In genomic region chr10:103027226-103027930, GRCm38 (mm10) we compare ENCODE assay signal across 9 mouse cellular contexts. TPM values are rescaled to one million over a fixed set of nuclear protein-coding genes. Genes with fewer than 3 reads are reported as not detected.
DNase-seq lines count a peak whose midpoint lies in the region; ATAC-seq and TF ChIP-seq lines count a peak whose summit lies in the region.
"Had no signal": no experiment of that assay in that cellular context is flagged by ENCODE, and none has a peak within 500 bp of the region (broad histone marks: within the 10 kb centered on the region; RNA-seq: fewer than 3 reads in every experiment).

No protein-coding gene starts in this region.

- H3K27me3 ChIP-seq in hindbrain, embryonic 14.5 days (ENCODE audit: control insufficient read depth, insufficient read depth, low read length), result peaks cover 78% of the 10 kb centered on the region
- H3K27me3 ChIP-seq in hindbrain, embryonic 16.5 days (replicated peaks; ENCODE audit: control insufficient read depth, insufficient read depth, low read length), result peaks cover 27% of the 10 kb centered on the region
- peaks cover 56% of the 10 kb centered on the region for H3K27me3 ChIP-seq in midbrain, embryonic 12.5 days
- H3K27me3 ChIP-seq in midbrain, embryonic 16.5 days (ENCODE audit: control insufficient read depth, insufficient read depth, low read depth, low read length), result peaks cover 42% of the 10 kb centered on the region
- H3K27me3 ChIP-seq in forebrain, postnatal 0 days (ENCODE audit: insufficient read depth, low read length), result peaks cover 55% of the 10 kb centered on the region

- ATAC-seq in hindbrain, embryonic 14.5 days (ENCODE audit: low FRiP score), result no peak
- ATAC-seq in hindbrain, embryonic 16.5 days, result no peak
- ATAC-seq in midbrain, embryonic 12.5 days (ENCODE audit: low FRiP score, low read depth), result no peak
- no peak for ATAC-seq in midbrain, embryonic 16.5 days
- ATAC-seq in forebrain, postnatal 0 days, result no peak

- no peak overlapping the region for H3K9ac ChIP-seq in hindbrain, embryonic 14.5 days
- H3K9ac ChIP-seq in hindbrain, embryonic 16.5 days (ENCODE audit: low read depth, low read length), result no peak overlapping the region
- no peak overlapping the region for H3K9ac ChIP-seq in midbrain, embryonic 12.5 days (replicated peaks)
- H3K9ac ChIP-seq in midbrain, embryonic 16.5 days (ENCODE audit: low read depth, low read length), result no peak overlapping the region
- no peak overlapping the region for H3K9ac ChIP-seq in forebrain, postnatal 0 days

- no peak for TF ChIP-seq CTCF in forebrain, postnatal 0 days (IDR thresholded peaks at IDR 0.05; ENCODE audit: low read depth)

- H3K4me3 ChIP-seq in hindbrain, embryonic 14.5 days (replicated peaks; ENCODE audit: low read length), result no peak overlapping the region
- H3K4me3 ChIP-seq in hindbrain, embryonic 16.5 days (ENCODE audit: low read length), result no peak overlapping the region
- H3K4me3 ChIP-seq in midbrain, embryonic 12.5 days, result peak overlapping the region; percentile 38; the same call in 1 of the 2 replicates
- H3K4me3 ChIP-seq in midbrain, embryonic 16.5 days (ENCODE audit: low read depth, low read length), result no peak overlapping the region
- H3K4me3 ChIP-seq in forebrain, postnatal 0 days (ENCODE audit: low read depth, low read length), result no peak overlapping the region
- H3K4me3 ChIP-seq: left cerebral cortex, adult 2 months had no signal

- under 1% methylated on average over 20 of the region's 20 CpGs for WGBS in hindbrain, embryonic 14.5 days
- WGBS in hindbrain, embryonic 16.5 days, result under 1% methylated on average over 20 of the region's 20 CpGs
- 1% methylated on average over 20 of the region's 20 CpGs for WGBS in midbrain, embryonic 12.5 days
- WGBS in midbrain, embryonic 16.5 days, result 1% methylated on average over 20 of the region's 20 CpGs
- WGBS in forebrain, postnatal 0 days, result 1% methylated on average over 20 of the region's 20 CpGs

- no peaks in the 10 kb centered on the region for H3K9me3 ChIP-seq in hindbrain, embryonic 14.5 days (ENCODE audit: control insufficient read depth, low read length)
- H3K9me3 ChIP-seq in hindbrain, embryonic 16.5 days (ENCODE audit: control insufficient read depth, low read length), result no peaks in the 10 kb centered on the region
- H3K9me3 ChIP-seq in midbrain, embryonic 12.5 days, result no peaks in the 10 kb centered on the region
- no peaks in the 10 kb centered on the region for H3K9me3 ChIP-seq in midbrain, embryonic 16.5 days (replicated peaks; ENCODE audit: control insufficient read depth, low read length, poor library complexity, severe bottlenecking)
- H3K9me3 ChIP-seq in forebrain, postnatal 0 days (ENCODE audit: low read length), result no peaks in the 10 kb centered on the region

- H3K36me3 ChIP-seq in hindbrain, embryonic 14.5 days (replicated peaks; ENCODE audit: control insufficient read depth, insufficient read depth), result no peaks in the 10 kb centered on the region
- H3K36me3 ChIP-seq in hindbrain, embryonic 16.5 days (ENCODE audit: control insufficient read depth, insufficient read depth, low read length), result no peaks in the 10 kb centered on the region
- no peaks in the 10 kb centered on the region for H3K36me3 ChIP-seq in midbrain, embryonic 12.5 days
- no peaks in the 10 kb centered on the region for H3K36me3 ChIP-seq in midbrain, embryonic 16.5 days (ENCODE audit: control insufficient read depth, insufficient read depth, low read length)
- H3K36me3 ChIP-seq in forebrain, postnatal 0 days (ENCODE audit: insufficient read depth), result no peaks in the 10 kb centered on the region
- H3K36me3 ChIP-seq: G1E had no signal

- no peak overlapping the region for H3K27ac ChIP-seq in hindbrain, embryonic 14.5 days
- no peak overlapping the region for H3K27ac ChIP-seq in hindbrain, embryonic 16.5 days (ENCODE audit: low read depth, low read length)
- H3K27ac ChIP-seq in midbrain, embryonic 12.5 days (replicated peaks), result no peak overlapping the region
- no peak overlapping the region for H3K27ac ChIP-seq in midbrain, embryonic 16.5 days (ENCODE audit: low read length)
- no peak overlapping the region for H3K27ac ChIP-seq in forebrain, postnatal 0 days (ENCODE audit: low read depth, low read length)
- H3K27ac ChIP-seq: left cerebral cortex, adult 2 months had no signal

- no peak overlapping the region for H3K4me2 ChIP-seq in hindbrain, embryonic 14.5 days (replicated peaks)
- no peak overlapping the region for H3K4me2 ChIP-seq in hindbrain, embryonic 16.5 days (ENCODE audit: low read length)
- no peak overlapping the region; the same call in 1 of the 2 replicates for H3K4me2 ChIP-seq in midbrain, embryonic 12.5 days (replicated peaks)
- no peak overlapping the region for H3K4me2 ChIP-seq in midbrain, embryonic 16.5 days (ENCODE audit: low read length)
- no peak overlapping the region for H3K4me2 ChIP-seq in forebrain, postnatal 0 days (ENCODE audit: low read depth)

- no peaks in the 10 kb centered on the region; the same call in 1 of the 2 replicates for H3K4me1 ChIP-seq in hindbrain, embryonic 14.5 days (replicated peaks; ENCODE audit: control insufficient read depth, insufficient read depth, low read length)
- peaks cover 3% of the 10 kb centered on the region; the same call in 1 of the 2 replicates for H3K4me1 ChIP-seq in hindbrain, embryonic 16.5 days (ENCODE audit: control insufficient read depth, insufficient read depth, low read depth, low read length)
- peaks cover 20% of the 10 kb centered on the region for H3K4me1 ChIP-seq in midbrain, embryonic 12.5 days
- H3K4me1 ChIP-seq in midbrain, embryonic 16.5 days (ENCODE audit: control insufficient read depth, insufficient read depth, low read length), result peaks cover 5% of the 10 kb centered on the region; the same call in 1 of the 2 replicates
- H3K4me1 ChIP-seq in forebrain, postnatal 0 days (ENCODE audit: insufficient read depth), result no peaks in the 10 kb centered on the region

- DNase-seq in hindbrain, embryonic 14.5 days (ENCODE audit: low spot score), result peak; percentile 65
- peak; percentile 86 for DNase-seq in forebrain, postnatal 0 days
- peak; percentile 72 for DNase-seq in retina, postnatal 1 day
- DNase-seq in urinary bladder, adult 2 months (ENCODE audit: low spot score), result no peak

RNA-seq across cellular contexts. Expression of gene Alx1, which starts 2.6 kb away (rescaled TPM):
- polyA plus RNA-seq in hindbrain, embryonic 14.5 days (2014; fragmentation: Nextera tagmentation; extraction: Ambion mirVana), result not detected in 2 replicates
- polyA plus RNA-seq in hindbrain, embryonic 16.5 days (2015; fragmentation: Nextera tagmentation; extraction: Ambion mirVana), result 0.06 TPM in 1 of 2 replicates, not detected in the other
- polyA plus RNA-seq in midbrain, embryonic 12.5 days (2016; fragmentation: Nextera tagmentation; extraction: Ambion mirVana), result 4.6 and 12.5 TPM in 2 replicates
- polyA plus RNA-seq in midbrain, embryonic 16.5 days (2015; fragmentation: Nextera tagmentation; extraction: Ambion mirVana), result 0.28 and 0.47 TPM in 2 replicates
- 0.31 and 1.3 TPM in 2 replicates for total RNA-seq in forebrain, postnatal 0 days (2014; rRNA removed)
- polyA plus RNA-seq in forebrain, postnatal 0 days (2015; fragmentation: Nextera tagmentation; extraction: Ambion mirVana), result 0.43 and 0.98 TPM in 2 replicates
- 0.15 and 0.28 TPM in 2 replicates for polyA plus RNA-seq in urinary bladder, adult 2 months (2012; rRNA removed)
- polyA plus RNA-seq: G1E had no signal
